Mouse (Mus musculus) ES-Bruce4 (cell line): ENCODE results near the gene Grm4. TPM values are rescaled to one million over a fixed set of nuclear protein-coding genes. Genes with fewer than 3 reads are reported as not detected.

Experiments
- H3K27ac ChIP-seq: 2 replicates; pipeline ENCODE4 v1.5.1; 2012; ENCODE audit warnings: low read length, inconsistent platforms; ENCODE audit not compliant: insufficient read depth
- H3K27me3 ChIP-seq: 2 replicates; pipeline ENCODE4 v1.6.1; 2012; ENCODE audit warnings: mild to moderate bottlenecking, low read length, inconsistent platforms; ENCODE audit not compliant: control insufficient read depth, poor library complexity, insufficient read depth, severe bottlenecking
- H3K36me3 ChIP-seq: 2 replicates; pipeline ENCODE4 v1.6.1; 2012; ENCODE audit warnings: inconsistent platforms, mild to moderate bottlenecking, low read length, moderate library complexity; ENCODE audit not compliant: control insufficient read depth, poor library complexity, insufficient read depth, severe bottlenecking
- H3K4me1 ChIP-seq: one replicate; pipeline ENCODE4 v1.8.1; 2011; ENCODE audit warnings: low read length; ENCODE audit not compliant: control insufficient read depth, insufficient read depth
- H3K4me3 ChIP-seq: 2 replicates; pipeline ENCODE4 v1.5.1; 2011; ENCODE audit warnings: low read depth, mild to moderate bottlenecking, low read length
- H3K9ac ChIP-seq: 2 replicates; pipeline ENCODE4 v1.6.1; 2012; ENCODE audit warnings: low read depth, mild to moderate bottlenecking, inconsistent platforms; ENCODE audit not compliant: poor library complexity, severe bottlenecking
- H3K9me3 ChIP-seq: replicated peaks from 2 replicates; pipeline ENCODE4 v1.6.1; 2012; ENCODE audit warnings: mild to moderate bottlenecking, low read length, inconsistent platforms; ENCODE audit not compliant: control insufficient read depth, poor library complexity, insufficient read depth, severe bottlenecking
- CTCF ChIP-seq: IDR thresholded peaks from one replicate; pipeline ENCODE4 v1.8.1; 2011; ENCODE audit warnings: low read depth, low read length
- EP300 ChIP-seq: IDR thresholded peaks from 2 replicates; pipeline ENCODE4 v1.6.1; 2011; ENCODE audit warnings: low read depth, low read length; ENCODE audit not compliant: insufficient read depth
- POLR2A ChIP-seq: IDR thresholded peaks from one replicate; pipeline ENCODE4 v1.8.1; 2011; ENCODE audit warnings: low read length; ENCODE audit not compliant: insufficient read depth
- polyA plus RNA-seq: library from polyadenylated mRNA; stranded (reverse); fragments of >200 nt; gene quantifications from 2 replicates; pipeline ENCODE4 v1.2.4, GENCODE M21; 2011; ENCODE audit warnings: low read depth; ENCODE audit not compliant: missing spikeins, insufficient read depth, insufficient read length

Gene Grm4
- polyA plus RNA-seq, 1 experiment, result 0.63 TPM

GRCm38 (mm10) chr17:27532095-27532494 is 10.9 kb upstream of the Grm4 start:
- Histone ChIP-seq H3K36me3 (no peaks in the 10 kb centered on the region), H3K27me3 (no peaks in the 10 kb centered on the region), H3K9me3 (no peaks in the 10 kb centered on the region), H3K4me3 (no peak overlapping the region), H3K27ac (peak overlapping the region; percentile 73), H3K4me1 (peaks cover 6% of the 10 kb centered on the region), H3K9ac (no peak overlapping the region)
- TF ChIP-seq EP300, result 0 out of 2 replicates have a peak, but pooled peaks have one; percentile 56
- TF ChIP-seq POLR2A, result no peak
- no peak for TF ChIP-seq CTCF

DNA sequence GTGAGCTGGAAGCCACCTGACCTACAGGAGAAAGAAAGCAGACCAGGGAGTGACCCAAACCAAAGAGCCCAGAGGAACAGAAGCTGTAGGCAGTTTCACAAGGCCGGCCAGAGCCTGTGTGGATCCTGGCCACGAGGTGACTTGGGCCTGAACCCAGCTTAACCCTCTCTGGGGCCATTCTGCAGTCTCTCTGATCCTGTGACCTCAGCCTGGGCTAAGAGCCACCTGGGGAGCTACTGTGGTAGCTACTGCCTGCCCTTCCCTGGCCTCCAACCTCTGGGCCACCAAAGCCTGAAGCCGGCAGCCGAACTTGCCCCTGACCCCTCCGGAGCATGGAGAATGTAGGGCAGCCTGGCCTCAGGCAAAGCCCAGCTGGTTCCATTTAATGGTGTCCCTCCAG is 7.6 kb upstream of the Grm4 start:
- Histone ChIP-seq H3K9ac (no peak overlapping the region), H3K4me3 (no peak overlapping the region)

DNA sequence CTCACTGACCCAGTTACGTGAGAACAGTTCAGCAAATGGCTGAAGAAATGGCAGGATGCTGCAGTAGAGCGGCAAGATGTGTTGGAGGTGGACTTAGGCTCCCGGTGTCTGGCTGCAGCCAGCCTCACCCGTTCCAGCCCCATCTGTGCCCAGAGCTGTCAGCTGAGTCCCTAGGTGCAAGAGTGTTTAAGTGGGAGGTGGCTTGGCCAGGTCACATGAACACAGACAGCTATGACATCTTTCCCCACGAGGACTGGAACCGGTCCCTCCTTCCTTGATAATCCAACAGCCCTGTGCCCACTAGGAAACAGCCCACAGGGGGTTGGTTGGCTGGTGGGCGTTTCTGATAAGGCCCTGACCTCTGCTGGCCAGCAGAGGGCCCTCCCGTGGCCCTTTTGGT is 6.8 kb upstream of the Grm4 start:
- H3K36me3 ChIP-seq, result no peaks in the 10 kb centered on the region
- H3K4me1 ChIP-seq, result peaks cover 6% of the 10 kb centered on the region
- H3K9ac ChIP-seq, result no peak overlapping the region
- H3K27me3 ChIP-seq, result no peaks in the 10 kb centered on the region
- no peak overlapping the region for H3K4me3 ChIP-seq
- no peaks in the 10 kb centered on the region for H3K9me3 ChIP-seq
- TF ChIP-seq EP300, result no peak
- TF ChIP-seq POLR2A, result no peak
- peak; percentile 44 for TF ChIP-seq CTCF
- no peak overlapping the region for H3K27ac ChIP-seq

More for the DNA sequence above, 7.6 kb upstream of the Grm4 start:
- no peaks in the 10 kb centered on the region for H3K36me3 ChIP-seq
- TF ChIP-seq CTCF, result no peak
- TF ChIP-seq EP300, result no peak
- no peak for TF ChIP-seq POLR2A
- no peaks in the 10 kb centered on the region for H3K27me3 ChIP-seq
- no peak overlapping the region for H3K27ac ChIP-seq
- no peaks in the 10 kb centered on the region for H3K9me3 ChIP-seq
- H3K4me1 ChIP-seq, result peaks cover 6% of the 10 kb centered on the region

DNA sequence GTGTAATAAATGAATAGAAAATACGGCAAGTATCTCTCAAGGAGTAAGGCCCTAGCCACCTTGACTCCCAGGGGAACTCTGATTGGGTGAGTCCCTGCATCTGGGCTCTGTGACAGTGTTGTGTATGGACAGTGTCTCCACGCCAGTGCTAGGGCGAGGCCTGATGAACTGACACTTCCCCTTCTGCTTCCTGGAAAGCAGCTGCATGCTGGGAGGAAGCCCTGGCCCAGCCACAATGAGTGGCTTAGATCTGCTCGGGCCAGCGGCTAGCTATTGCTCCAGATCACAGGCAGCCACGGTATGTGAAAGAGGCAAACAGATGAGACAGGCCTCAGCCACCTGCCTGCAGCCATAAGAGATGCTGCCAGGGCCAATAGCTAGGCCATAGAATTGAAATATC is 6.0 kb upstream of the Grm4 start:
- Histone ChIP-seq H3K9ac (no peak overlapping the region), H3K36me3 (no peaks in the 10 kb centered on the region), H3K27ac (no peak overlapping the region), H3K27me3 (no peaks in the 10 kb centered on the region), H3K4me3 (no peak overlapping the region), H3K4me1 (peaks cover 6% of the 10 kb centered on the region), H3K9me3 (no peaks in the 10 kb centered on the region)
- TF ChIP-seq POLR2A (no peak), EP300 (no peak), CTCF (no peak)

GRCm38 (mm10) chr17:27523121-27523520 is 1.9 kb upstream of the Grm4 start:
- Histone ChIP-seq H3K4me1 (no peaks in the 10 kb centered on the region), H3K36me3 (no peaks in the 10 kb centered on the region), H3K27me3 (no peaks in the 10 kb centered on the region), H3K27ac (no peak overlapping the region), H3K9ac (no peak overlapping the region), H3K9me3 (no peaks in the 10 kb centered on the region), H3K4me3 (no peak overlapping the region)
- TF ChIP-seq CTCF (no peak), EP300 (no peak), POLR2A (no peak)

- Histone ChIP-seq H3K4me1 (no peaks in the 10 kb centered on the region), H3K27ac (no peak overlapping the region), H3K27me3 (no peaks in the 10 kb centered on the region), H3K4me3 (no peak overlapping the region), H3K9ac (no peak overlapping the region), H3K9me3 (no peaks in the 10 kb centered on the region), H3K36me3 (no peaks in the 10 kb centered on the region)
- no peak for TF ChIP-seq EP300
- TF ChIP-seq CTCF, result peak; percentile 82
Measured at GRCm38 (mm10) chr17:27520557-27520956, 646 bp downstream of the Grm4 start.
